Mouse (Mus musculus) heart, embryonic 12.5 days (tissue): Measurements from ENCODE around the gene Gm1110. TPM values are rescaled to one million over a fixed set of nuclear protein-coding genes. Genes with fewer than 3 reads are reported as not detected.
"Not testable (repeated sequence)": the region's sequence is repeated elsewhere in the genome, so short reads cannot be mapped to it uniquely, and the experiment has no call there.

Experiments used
- ATAC-seq: fragments of 200-750 bp; cut with Nextera tagmentation; 2 replicates; pipeline ENCODE4 v1.8.0; 2017; ENCODE audit warnings: moderate TSS enrichment, moderate library complexity; ENCODE audit not compliant: insufficient number of reproducible peaks, low FRiP score
- H3K27ac ChIP-seq: fragments of 300-500 bp; sonication (generic); 2 replicates; pipeline ENCODE4 v1.5.1; 2016; ENCODE audit warnings: mild to moderate bottlenecking, moderate library complexity; ENCODE audit not compliant: poor library complexity, severe bottlenecking
- H3K27me3 ChIP-seq: fragments of 300-500 bp; sonication (generic); replicated peaks from 2 replicates; pipeline ENCODE4 v1.6.1; 2016; ENCODE audit warnings: mild to moderate bottlenecking, moderate library complexity
- H3K36me3 ChIP-seq: fragments of 300-500 bp; sonication (generic); 2 replicates; pipeline ENCODE4 v1.6.1; 2016; ENCODE audit warnings: mild to moderate bottlenecking, moderate library complexity
- H3K4me1 ChIP-seq: fragments of 300-500 bp; sonication (generic); replicated peaks from 2 replicates; pipeline ENCODE4 v1.6.1; 2016; ENCODE audit warnings: mild to moderate bottlenecking
- H3K4me2 ChIP-seq: fragments of 300-500 bp; sonication (generic); 2 replicates; pipeline ENCODE4 v1.6.1; 2016; ENCODE audit warnings: mild to moderate bottlenecking, moderate library complexity
- H3K4me3 ChIP-seq: fragments of 300-500 bp; sonication (generic); 2 replicates; pipeline ENCODE4 v1.5.1; 2016; ENCODE audit warnings: mild to moderate bottlenecking
- H3K9ac ChIP-seq: fragments of 300-500 bp; sonication (generic); 2 replicates; pipeline ENCODE4 v1.6.1; 2016; ENCODE audit warnings: mild to moderate bottlenecking, moderate library complexity
- H3K9me3 ChIP-seq: fragments of 300-500 bp; sonication (generic); replicated peaks from 2 replicates; pipeline ENCODE4 v1.6.1; 2016; ENCODE audit warnings: mild to moderate bottlenecking, moderate library complexity
- WGBS: fragments of 180-500 bp; shearing (Covaris S2); methylation state at CpG from one replicate; pipeline ENCODE4 v1.1.7; 2016; 5-methylcytosine and 5-hydroxymethylcytosine counted together
- polyA plus RNA-seq: library from polyadenylated mRNA; unstranded; fragments of >200 nt; fragmentation: Nextera tagmentation; extraction: Ambion mirVana; gene quantifications from 2 replicates; pipeline ENCODE4 v1.2.1, GENCODE M21; 2016

Gene Gm1110
- 0.06 and 0.09 TPM in 2 replicates for polyA plus RNA-seq

DNA sequence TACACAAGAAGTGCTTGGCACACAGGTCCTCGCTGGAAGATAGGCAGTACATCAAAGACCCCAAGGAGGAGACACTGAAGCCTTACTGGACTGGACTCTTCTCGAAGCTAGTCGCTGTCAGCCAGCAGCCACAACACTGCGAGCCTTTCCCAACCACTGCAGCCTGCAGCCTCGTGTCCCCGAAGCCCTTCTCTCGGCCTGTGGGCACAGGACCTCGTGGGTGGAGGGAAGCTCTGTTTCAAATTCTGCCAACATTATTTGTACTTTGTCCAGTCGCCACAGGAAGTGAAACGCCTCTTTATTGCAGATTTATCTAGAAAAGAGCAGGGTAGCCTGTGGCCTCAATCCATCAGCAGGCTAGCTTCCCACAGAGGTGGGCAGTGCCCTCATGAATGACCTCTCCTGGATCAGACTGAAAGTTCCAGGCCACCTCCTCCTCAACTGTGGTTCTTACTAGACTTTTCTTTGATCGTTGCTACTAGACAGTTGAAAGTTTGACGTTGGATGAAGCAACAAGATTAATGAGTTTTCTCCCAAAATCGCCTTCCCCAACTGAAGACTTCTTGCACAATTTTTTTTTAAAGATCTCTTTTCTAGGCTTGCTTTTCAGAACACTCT is at the start of gene Gm1110:
Gm1110 (minus strand) TSS at position 203 of the 618 bp plus-strand sequence.
- Histone ChIP-seq H3K27ac (no peak within 1 kb of the TSS), H3K4me1 (peaks cover 6% of the 10 kb centered on the region; the same call in 1 of the 2 replicates), H3K27me3 (no peaks in the 10 kb centered on the region), H3K9ac (no peak within 1 kb of the TSS), H3K36me3 (no peaks in the 10 kb centered on the region), H3K4me2 (no peak within 1 kb of the TSS), H3K4me3 (no peak within 1 kb of the TSS), H3K9me3 (no peaks in the 10 kb centered on the region)
- WGBS: 68% methylated on average over 13 of the region's 13 CpGs
- ATAC-seq: no peak

- Histone ChIP-seq H3K9ac (no peak overlapping the region), H3K4me2 (no peak overlapping the region), H3K9me3 (peaks cover 8% of the 10 kb centered on the region; the same call in 1 of the 2 replicates), H3K27me3 (no peaks in the 10 kb centered on the region), H3K4me3 (no peak overlapping the region), H3K27ac (no peak overlapping the region), H3K36me3 (no peaks in the 10 kb centered on the region), H3K4me1 (no peaks in the 10 kb centered on the region)
- ATAC-seq: no peak
- 68% methylated on average over 2 of the region's 2 CpGs for WGBS
Measured at GRCm38 (mm10) chr9:26947790-26948189, 24.9 kb upstream of the Gm1110 start.

DNA sequence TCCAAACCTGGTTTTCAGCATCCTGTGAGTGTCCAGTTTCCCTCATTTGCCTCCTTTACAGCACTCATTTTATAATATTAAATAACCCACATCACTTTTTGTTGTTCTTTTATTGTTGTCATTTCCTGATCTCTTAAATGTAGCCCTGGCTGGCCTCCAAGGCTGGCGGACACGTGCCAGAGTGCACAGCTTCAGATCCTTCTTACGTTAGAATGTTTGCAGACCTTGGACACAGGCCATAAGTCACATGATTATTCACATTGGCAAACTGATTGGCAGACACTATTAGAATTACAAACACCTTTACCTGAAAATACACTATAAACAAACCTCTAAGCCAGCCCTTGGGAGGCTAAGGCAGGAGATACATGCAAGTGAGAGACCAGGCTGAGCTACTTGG is 1.2 kb upstream of the Gm1110 start:
- peaks cover 6% of the 10 kb centered on the region; the same call in 1 of the 2 replicates for H3K4me1 ChIP-seq
- no peak for ATAC-seq
- H3K4me2 ChIP-seq: no peak overlapping the region
- H3K4me3 ChIP-seq: no peak overlapping the region
- H3K27ac ChIP-seq: no peak overlapping the region
- no peaks in the 10 kb centered on the region for H3K9me3 ChIP-seq
- no peaks in the 10 kb centered on the region for H3K36me3 ChIP-seq
- no peaks in the 10 kb centered on the region for H3K27me3 ChIP-seq
- no peak overlapping the region for H3K9ac ChIP-seq
- WGBS: 65% methylated on average over 3 of the region's 3 CpGs

DNA sequence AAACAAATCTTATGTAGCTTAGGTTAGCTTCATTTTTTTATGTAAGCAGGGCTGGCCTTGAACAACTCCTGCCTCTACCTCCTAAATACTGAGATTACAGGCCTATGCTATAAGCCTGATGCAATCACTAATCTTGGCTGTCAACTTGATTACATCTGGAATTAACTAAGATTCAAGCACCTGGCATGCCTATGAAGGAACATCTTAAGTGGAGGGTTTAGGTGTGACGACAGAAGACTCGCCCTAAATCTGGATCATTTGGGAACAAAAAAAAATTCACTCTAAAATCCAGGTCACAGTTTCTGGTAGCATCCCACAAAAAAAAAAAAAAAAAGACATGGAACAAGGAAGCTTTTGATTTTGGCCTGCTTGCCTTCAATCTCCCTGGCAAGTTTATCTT is 3.1 kb downstream of the Gm1110 start:
- no peak overlapping the region for H3K9ac ChIP-seq
- H3K4me3 ChIP-seq: no peak overlapping the region
- no peak overlapping the region for H3K27ac ChIP-seq
- H3K36me3 ChIP-seq: no peaks in the 10 kb centered on the region
- peaks cover 6% of the 10 kb centered on the region; the same call in 1 of the 2 replicates for H3K4me1 ChIP-seq
- 67% methylated on average over 2 of the region's 2 CpGs for WGBS
- no peak for ATAC-seq
- H3K27me3 ChIP-seq: no peaks in the 10 kb centered on the region
- no peaks in the 10 kb centered on the region for H3K9me3 ChIP-seq
- no peak overlapping the region for H3K4me2 ChIP-seq

DNA sequence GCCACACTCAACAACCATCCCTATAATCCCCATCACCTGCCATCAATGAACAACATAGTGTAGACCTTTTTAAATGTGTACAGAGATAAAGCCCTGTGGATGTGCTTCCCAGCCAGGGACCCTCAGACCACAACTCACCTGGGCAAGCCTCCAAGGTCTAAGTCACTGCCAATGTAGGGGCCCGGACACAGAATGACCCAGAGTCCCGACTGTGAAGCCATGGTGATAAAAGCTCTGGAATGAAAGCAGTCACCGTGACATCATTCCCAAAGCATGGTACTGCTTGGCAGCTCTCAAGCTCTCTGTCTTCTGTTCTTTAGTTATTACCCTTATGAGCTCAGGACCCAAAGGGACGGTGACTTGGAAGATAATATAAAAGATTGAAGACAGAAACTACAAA is 9.8 kb downstream of the Gm1110 start:
- no peak overlapping the region for H3K4me2 ChIP-seq
- H3K4me1 ChIP-seq: 0 out of 2 replicates have a peak, but pooled peaks cover 6% of the 10 kb centered on the region
- ATAC-seq: no peak
- H3K9me3 ChIP-seq: no peaks in the 10 kb centered on the region
- H3K4me3 ChIP-seq: no peak overlapping the region
- H3K9ac ChIP-seq: no peak overlapping the region
- WGBS: 43% methylated on average over 4 of the region's 4 CpGs
- H3K36me3 ChIP-seq: no peaks in the 10 kb centered on the region
- H3K27me3 ChIP-seq: no peaks in the 10 kb centered on the region
- no peak overlapping the region for H3K27ac ChIP-seq

GRCm38 (mm10) chr9:26911251-26911650 is 11.7 kb downstream of the Gm1110 start:
- 69% methylated on average over 1 of the region's 1 CpGs for WGBS
- H3K4me1 ChIP-seq: 0 out of 2 replicates have a peak, but pooled peaks cover 6% of the 10 kb centered on the region
- no peaks in the 10 kb centered on the region for H3K9me3 ChIP-seq
- no peak overlapping the region for H3K4me3 ChIP-seq
- H3K27ac ChIP-seq: no peak overlapping the region
- H3K4me2 ChIP-seq: no peak overlapping the region
- no peak overlapping the region for H3K9ac ChIP-seq
- no peaks in the 10 kb centered on the region for H3K27me3 ChIP-seq
- no peak for ATAC-seq
- no peaks in the 10 kb centered on the region for H3K36me3 ChIP-seq

GRCm38 (mm10) chr9:26869856-26870255 is 53.1 kb downstream of the Gm1110 start:
- not testable (repeated sequence) for ATAC-seq, H3K27me3 ChIP-seq, H3K4me3 ChIP-seq, H3K36me3 ChIP-seq, H3K27ac ChIP-seq, H3K9ac ChIP-seq, H3K9me3 ChIP-seq, H3K4me2 ChIP-seq, H3K4me1 ChIP-seq
- 74% methylated on average over 7 of the region's 7 CpGs for WGBS

DNA sequence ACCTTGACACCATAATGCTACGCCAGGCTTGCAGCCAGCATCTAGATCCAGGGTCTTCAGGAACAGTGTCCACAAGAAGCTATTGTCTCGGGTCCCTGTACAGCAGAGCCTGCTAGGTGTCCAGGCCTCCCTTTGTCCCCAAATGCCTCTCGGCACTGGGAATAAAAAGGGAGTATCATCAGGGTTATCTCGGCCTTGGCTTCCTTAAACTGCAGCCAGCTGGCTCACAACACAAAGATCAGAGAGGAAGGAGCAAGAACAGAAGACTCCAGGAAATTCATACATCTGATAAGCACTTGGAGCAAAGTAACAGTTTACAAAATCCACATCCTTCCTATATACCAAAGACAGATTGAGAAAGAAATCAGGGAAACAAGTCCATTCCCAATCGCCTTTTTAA is 62.2 kb downstream of the Gm1110 start, which contains the start of gene Glb1l3:
Glb1l3 (minus strand) TSS at position 140 of the 400 bp plus-strand sequence.
- no peak for ATAC-seq
- WGBS: 58% methylated on average over 5 of the region's 5 CpGs
- Histone ChIP-seq H3K9ac (no peak within 1 kb of the TSS), H3K4me3 (no peak within 1 kb of the TSS), H3K4me1 (0 out of 2 replicates have a peak, but pooled peaks cover 4% of the 10 kb centered on the region), H3K9me3 (no peaks in the 10 kb centered on the region), H3K4me2 (no peak within 1 kb of the TSS), H3K36me3 (no peaks in the 10 kb centered on the region), H3K27ac (no peak within 1 kb of the TSS), H3K27me3 (no peaks in the 10 kb centered on the region)

DNA sequence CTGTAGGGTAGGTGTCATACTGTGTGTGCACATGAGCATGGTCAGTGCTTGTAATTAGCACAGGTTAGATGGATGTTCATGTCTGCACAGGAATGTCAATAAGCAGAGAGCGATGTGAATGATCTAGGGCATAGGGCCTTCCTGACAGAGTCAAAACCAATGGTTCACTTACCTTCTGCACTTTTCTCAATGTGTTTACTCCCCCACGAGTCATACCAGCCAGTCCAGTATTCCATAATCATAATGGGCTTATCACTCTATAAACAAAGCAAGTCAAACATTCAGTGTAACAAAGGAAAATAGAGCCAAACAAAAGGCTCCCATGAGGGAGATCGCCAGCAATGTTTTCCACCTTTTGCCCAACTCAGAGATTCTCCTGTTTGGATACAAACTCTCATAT is 91.8 kb downstream of the Gm1110 start:
- WGBS: 77% methylated on average over 3 of the region's 3 CpGs
- ATAC-seq: no peak
- H3K9ac ChIP-seq: no peak overlapping the region
- H3K9me3 ChIP-seq: no peaks in the 10 kb centered on the region
- no peak overlapping the region for H3K4me3 ChIP-seq
- H3K27ac ChIP-seq: no peak overlapping the region
- no peak overlapping the region for H3K4me2 ChIP-seq
- no peaks in the 10 kb centered on the region for H3K27me3 ChIP-seq
- H3K4me1 ChIP-seq: no peaks in the 10 kb centered on the region
- no peaks in the 10 kb centered on the region for H3K36me3 ChIP-seq

Other genes starting within 250 kb of the Gm1110 start
- 0.14 TPM in 1 of 2 replicates, not detected in the other for gene B3gat1, start 189.4 kb downstream of the Gm1110 start, polyA plus RNA-seq
- gene Glb1l2, start 116.6 kb downstream of the Gm1110 start, polyA plus RNA-seq: 1.0 and 1.2 TPM in 2 replicates
- gene Glb1l3, start 62.2 kb downstream of the Gm1110 start, polyA plus RNA-seq: not detected in 2 replicates
- 39.7 and 40.1 TPM in 2 replicates for gene Acad8, start 76.5 kb upstream of the Gm1110 start, polyA plus RNA-seq
- gene Thyn1, start 76.6 kb upstream of the Gm1110 start, polyA plus RNA-seq: 105 and 106 TPM in 2 replicates
- 26.7 and 29.6 TPM in 2 replicates for gene Vps26b, start 107.0 kb upstream of the Gm1110 start, polyA plus RNA-seq
- gene Ncapd3, start 107.1 kb upstream of the Gm1110 start, polyA plus RNA-seq: 23.2 and 26.1 TPM in 2 replicates
- gene Jam3, start 232.3 kb upstream of the Gm1110 start, polyA plus RNA-seq: 47.4 and 50.0 TPM in 2 replicates